Mouse (Mus musculus) myocyte (in vitro differentiated cells): Measurements from ENCODE around the gene Zfp202. TPM values are rescaled to one million over a fixed set of nuclear protein-coding genes. Genes with fewer than 3 reads are reported as not detected.
A peak's percentile ranks its signal among the peaks of the same experiment; 100 is the strongest.

ENCODE experiments used
- H3K27me3 ChIP-seq: one replicate; pipeline ENCODE4 v1.6.1; 2011; ENCODE audit not compliant: control insufficient read depth, insufficient read depth, insufficient read length
- H3K36me3 ChIP-seq: one replicate; pipeline ENCODE4 v1.6.1; 2011; ENCODE audit not compliant: control insufficient read depth, insufficient read depth
- H3K4me2 ChIP-seq: one replicate; pipeline ENCODE4 v1.6.1; 2011; ENCODE audit warnings: low read depth, control low read depth
- H3K4me3 ChIP-seq: one replicate; pipeline ENCODE4 v1.5.1; 2011; ENCODE audit warnings: mild to moderate bottlenecking, control low read depth, moderate library complexity
- H3K79me2 ChIP-seq: one replicate; pipeline ENCODE4 v1.6.1; 2011; ENCODE audit not compliant: control insufficient read depth, insufficient read depth
- H3ac ChIP-seq: one replicate; pipeline ENCODE4 v1.6.1; 2011; ENCODE audit not compliant: control insufficient read depth, insufficient read length
- CEBPB ChIP-seq: IDR thresholded peaks from 2 replicates; pipeline ENCODE4 v1.6.1; 2011; ENCODE audit warnings: mild to moderate bottlenecking, moderate library complexity; ENCODE audit not compliant: poor library complexity, insufficient read depth, severe bottlenecking
- E2F4 ChIP-seq: IDR thresholded peaks from one replicate; pipeline ENCODE4 v1.6.1; 2011; ENCODE audit warnings: mild to moderate bottlenecking, control low read depth, moderate library complexity; ENCODE audit not compliant: insufficient read depth
- MAX ChIP-seq: IDR thresholded peaks from one replicate; pipeline ENCODE4 v1.6.1; 2011; ENCODE audit warnings: low read depth, mild to moderate bottlenecking, control low read depth
- MYOD1 ChIP-seq, 3 experiments: IDR thresholded peaks; one replicate each; pipeline ENCODE4 v1.6.1; 2011; ENCODE audit warnings: control low read depth in 2 of 3, low read depth in 2 of 3, mild to moderate bottlenecking in 2 of 3, moderate library complexity in 1 of 3; ENCODE audit not compliant: insufficient read length in 2 of 3, control insufficient read depth in 1 of 3
- MYOG ChIP-seq, 3 experiments: IDR thresholded peaks; one replicate each; pipeline ENCODE4 v1.6.1; 2011; ENCODE audit warnings: control low read depth in 2 of 3, low read depth in 2 of 3, mild to moderate bottlenecking in 2 of 3; ENCODE audit not compliant: insufficient read length in 2 of 3, control insufficient read depth in 1 of 3, insufficient read depth in 1 of 3
- POLR2A ChIP-seq: IDR thresholded peaks from one replicate; pipeline ENCODE4 v1.6.1; 2011; ENCODE audit warnings: low read depth, mild to moderate bottlenecking, control low read depth, moderate library complexity; ENCODE audit not compliant: insufficient read length
- POLR2AphosphoS2 ChIP-seq: IDR thresholded peaks from one replicate; pipeline ENCODE4 v1.6.1; 2011; ENCODE audit warnings: low read depth, control low read depth; ENCODE audit not compliant: insufficient read length
- REST ChIP-seq: IDR thresholded peaks from one replicate; pipeline ENCODE4 v1.6.1; 2011; ENCODE audit warnings: mild to moderate bottlenecking, control low read depth, moderate library complexity; ENCODE audit not compliant: insufficient read depth, insufficient read length
- SRF ChIP-seq: IDR thresholded peaks from one replicate; pipeline ENCODE4 v1.6.1; 2011; ENCODE audit warnings: low read depth; ENCODE audit not compliant: control insufficient read depth, insufficient read length
- TCF12 ChIP-seq: IDR thresholded peaks from one replicate; pipeline ENCODE4 v1.6.1; 2011; ENCODE audit warnings: mild to moderate bottlenecking, control low read depth; ENCODE audit not compliant: poor library complexity, insufficient read depth, severe bottlenecking
- TCF3 ChIP-seq: IDR thresholded peaks from one replicate; pipeline ENCODE4 v1.6.1; 2011; ENCODE audit warnings: low read depth, control low read depth; ENCODE audit not compliant: insufficient read length
- USF1 ChIP-seq: IDR thresholded peaks from one replicate; pipeline ENCODE4 v1.6.1; 2011; ENCODE audit warnings: low read depth, mild to moderate bottlenecking, control low read depth, moderate library complexity
- polyA plus RNA-seq: library from polyadenylated mRNA; unstranded; fragments of >200 nt; fragmentation: generic; extraction: Trizol; gene quantifications from one replicate; pipeline ENCODE4 v1.2.1, GENCODE M21; 2012; ENCODE audit warnings: missing spikeins

Zfp202 gene
- polyA plus RNA-seq, 1 experiment: 2.4 TPM

DNA sequence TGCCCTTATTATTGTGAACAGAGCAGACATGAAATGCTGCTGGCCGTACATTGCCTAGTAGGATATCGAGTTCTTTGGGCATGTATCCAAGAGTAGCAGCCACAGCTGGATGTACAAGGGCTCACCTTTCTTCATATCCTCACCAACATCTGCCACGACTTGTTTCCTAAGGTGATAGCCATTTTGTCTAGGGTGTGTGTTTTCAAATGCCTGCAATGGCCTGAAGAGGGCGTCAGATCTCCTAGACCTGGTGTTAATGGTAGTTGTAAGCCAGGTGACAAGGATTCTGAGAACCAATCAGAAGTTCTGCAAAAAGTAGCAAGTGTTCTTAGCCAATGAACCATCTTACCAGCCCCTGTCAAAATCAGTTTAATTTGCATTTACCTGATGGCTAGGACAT, 24.5 kb downstream of the Zfp202 start:
- Histone ChIP-seq H3K79me2 (no peaks in the 10 kb centered on the region), H3K4me2 (no peak overlapping the region), H3K27me3 (no peaks in the 10 kb centered on the region), H3K4me3 (no peak overlapping the region), H3ac (no peak overlapping the region), H3K36me3 (no peaks in the 10 kb centered on the region)
- TF ChIP-seq POLR2A: no peak
- no peak for TF ChIP-seq POLR2AphosphoS2
- no peak for TF ChIP-seq SRF
- TF ChIP-seq TCF3: no peak
- no peak for TF ChIP-seq CEBPB
- no peak for TF ChIP-seq E2F4

DNA sequence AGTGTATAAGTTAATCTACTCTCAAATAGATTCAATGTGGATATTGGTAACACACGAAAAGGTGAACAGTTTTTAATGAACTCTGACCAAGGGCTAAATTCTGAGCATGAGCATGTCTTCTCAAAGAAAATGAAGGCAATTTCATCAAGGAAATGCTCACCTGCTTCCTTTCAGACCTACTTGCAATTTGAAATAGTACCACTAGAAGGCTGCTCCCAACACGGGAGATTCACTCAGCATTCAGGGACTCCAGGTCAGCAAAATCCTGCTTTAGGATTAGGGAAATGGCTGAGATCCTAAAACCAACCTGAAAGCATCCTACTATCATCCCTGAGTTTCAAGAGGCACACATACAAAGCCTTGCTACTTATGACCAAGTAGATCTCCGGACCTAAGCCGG, 32.2 kb downstream of the Zfp202 start:
- H3K27me3 ChIP-seq: peaks cover 11% of the 10 kb centered on the region
- no peaks in the 10 kb centered on the region for H3K36me3 ChIP-seq
- TF ChIP-seq MYOD1 (IDR thresholded peaks at IDR 0.05; ENCODE audit: control insufficient read depth in 1 of 3, insufficient read length in 2 of 3, low read depth in 2 of 3) (no peak), TCF12 (no peak), POLR2A (no peak)
- no peak overlapping the region for H3K4me2 ChIP-seq
- H3ac ChIP-seq: no peak overlapping the region
- H3K79me2 ChIP-seq: no peaks in the 10 kb centered on the region
- no peak overlapping the region for H3K4me3 ChIP-seq

DNA sequence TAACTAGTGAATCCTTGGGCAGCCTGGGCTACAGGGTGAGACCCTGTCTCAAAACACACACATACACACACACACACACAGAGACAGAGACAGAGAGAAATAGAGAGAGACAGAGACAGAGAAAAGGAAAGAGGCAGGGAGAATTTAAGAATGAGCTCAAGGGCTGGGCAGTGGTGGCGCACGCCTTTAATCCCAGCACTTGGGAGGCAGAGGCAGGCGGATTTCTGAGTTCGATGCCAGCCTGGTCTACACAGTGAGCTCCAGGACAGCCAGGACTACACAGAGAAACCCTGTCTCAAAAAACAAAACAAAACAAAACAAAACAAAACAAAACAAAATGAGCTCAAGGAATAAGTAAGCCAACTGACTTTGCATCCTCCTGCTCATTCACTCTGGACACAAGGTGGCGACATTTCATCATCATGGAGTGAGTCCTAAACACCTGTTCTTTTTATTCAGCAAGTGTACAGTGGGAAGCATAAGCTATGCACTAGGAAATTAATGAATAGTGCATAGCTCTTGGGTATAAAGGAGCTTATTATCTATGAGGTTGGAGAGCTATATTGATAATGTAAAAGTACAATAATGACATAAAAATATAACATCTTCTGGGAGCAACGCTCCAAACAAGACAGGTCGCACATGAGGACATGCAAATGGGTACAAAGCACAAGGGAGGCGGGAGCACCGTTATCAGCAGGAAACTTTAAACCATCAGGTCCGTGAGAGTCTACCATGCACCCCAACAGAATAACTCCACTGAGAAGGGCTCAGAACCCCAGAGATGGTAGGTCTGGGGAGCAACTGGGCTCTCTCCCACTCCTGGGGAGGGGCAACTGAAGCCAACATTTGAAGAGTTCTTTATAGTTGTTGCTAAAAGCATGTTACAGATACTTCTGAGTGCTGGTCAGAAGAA, 36.0 kb downstream of the Zfp202 start:
- TF ChIP-seq MYOD1 (IDR thresholded peaks at IDR 0.05; ENCODE audit: control insufficient read depth in 1 of 3, insufficient read length in 2 of 3, low read depth in 2 of 3): peak in 2 of 3 experiments; percentile 34 to 71
- no peak for TF ChIP-seq SRF
- no peak for TF ChIP-seq POLR2AphosphoS2
- TF ChIP-seq MYOG (IDR thresholded peaks at IDR 0.05; ENCODE audit: control insufficient read depth in 1 of 3, insufficient read depth in 1 of 3, insufficient read length in 2 of 3, low read depth in 2 of 3): peak in 1 of 3 experiments; percentile 22
- TF ChIP-seq MAX: no peak
- no peak for TF ChIP-seq TCF12
- H3K27me3 ChIP-seq: peaks cover 11% of the 10 kb centered on the region
- H3K36me3 ChIP-seq: no peaks in the 10 kb centered on the region
- no peaks in the 10 kb centered on the region for H3K79me2 ChIP-seq
- H3ac ChIP-seq: no peak overlapping the region
- H3K4me3 ChIP-seq: no peak overlapping the region
- no peak overlapping the region for H3K4me2 ChIP-seq

DNA sequence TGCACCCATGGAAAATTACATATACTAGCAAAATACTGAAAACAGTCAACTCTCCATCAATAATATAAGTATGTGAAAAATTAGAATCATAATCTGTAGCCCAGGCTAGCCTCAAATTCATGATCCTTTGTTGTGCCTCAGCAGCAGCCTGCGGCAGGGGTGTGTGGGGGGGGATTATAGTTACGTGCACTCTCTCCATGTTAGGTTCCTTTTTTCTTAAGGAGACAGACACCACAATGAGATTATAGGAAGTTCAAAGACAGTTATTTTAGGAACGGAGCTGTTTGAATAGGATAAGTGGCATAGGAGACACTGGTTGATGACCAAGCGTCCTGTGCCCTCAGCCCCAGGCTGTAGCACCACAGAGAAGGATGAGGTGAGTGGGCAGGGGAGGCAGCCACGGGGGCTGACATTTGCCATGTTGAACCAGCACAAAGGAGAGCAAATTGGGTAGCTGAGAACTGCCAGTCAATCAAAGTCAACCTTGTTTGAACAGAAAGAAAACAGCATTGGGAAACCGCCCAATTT, 36.8 kb downstream of the Zfp202 start:
- H3K4me2 ChIP-seq: no peak overlapping the region
- no peaks in the 10 kb centered on the region for H3K36me3 ChIP-seq
- H3K79me2 ChIP-seq: no peaks in the 10 kb centered on the region
- no peak overlapping the region for H3K4me3 ChIP-seq
- H3ac ChIP-seq: no peak overlapping the region
- TF ChIP-seq SRF (no peak), REST (no peak), CEBPB (no peak), MYOG (IDR thresholded peaks at IDR 0.05; ENCODE audit: control insufficient read depth in 1 of 3, insufficient read depth in 1 of 3, insufficient read length in 2 of 3, low read depth in 2 of 3) (no peak), TCF12 (no peak), USF1 (no peak), MYOD1 (IDR thresholded peaks at IDR 0.05; ENCODE audit: control insufficient read depth in 1 of 3, insufficient read length in 2 of 3, low read depth in 2 of 3) (no peak), MAX (no peak), POLR2A (no peak), POLR2AphosphoS2 (no peak), E2F4 (no peak), TCF3 (no peak)
- peaks cover 11% of the 10 kb centered on the region for H3K27me3 ChIP-seq

DNA sequence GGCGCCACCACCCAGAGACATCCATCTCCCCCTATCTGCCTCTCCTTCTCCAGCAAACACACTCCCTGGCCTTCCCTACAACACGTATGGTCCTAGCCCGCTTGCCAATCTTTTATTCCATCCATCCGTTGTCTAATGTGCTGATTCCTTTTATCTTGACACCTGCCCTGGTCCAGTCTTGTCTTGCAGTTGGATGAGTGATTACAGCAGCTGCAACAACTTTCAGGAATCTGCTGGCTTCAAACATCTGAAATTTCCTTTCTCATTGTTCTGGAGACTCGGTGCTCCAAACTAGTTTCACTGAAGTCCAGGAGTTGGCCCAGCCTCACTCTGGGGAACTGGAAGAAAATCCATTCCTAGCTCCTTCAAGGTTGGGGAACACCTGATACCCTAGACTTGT, 37.4 kb downstream of the Zfp202 start:
- Histone ChIP-seq H3K4me2 (no peak overlapping the region), H3ac (no peak overlapping the region), H3K36me3 (no peaks in the 10 kb centered on the region), H3K4me3 (no peak overlapping the region), H3K79me2 (no peaks in the 10 kb centered on the region), H3K27me3 (peaks cover 11% of the 10 kb centered on the region)
- TF ChIP-seq REST: no peak
- no peak for TF ChIP-seq USF1
- TF ChIP-seq MYOG (IDR thresholded peaks at IDR 0.05; ENCODE audit: control insufficient read depth in 1 of 3, insufficient read depth in 1 of 3, insufficient read length in 2 of 3, low read depth in 2 of 3): no peak
- TF ChIP-seq MYOD1 (IDR thresholded peaks at IDR 0.05; ENCODE audit: control insufficient read depth in 1 of 3, insufficient read length in 2 of 3, low read depth in 2 of 3): peak; percentile 37 to 79 (median 62)
- TF ChIP-seq TCF3: no peak
- no peak for TF ChIP-seq SRF
- no peak for TF ChIP-seq POLR2A
- TF ChIP-seq MAX: no peak
- TF ChIP-seq CEBPB: no peak
- no peak for TF ChIP-seq POLR2AphosphoS2
- TF ChIP-seq TCF12: peak; percentile 45
- TF ChIP-seq E2F4: no peak
